Mouse (Mus musculus) 3T3-L1 (cell line): ENCODE measurements around the gene Naa40.

Experiments used
- DNase-seq: peaks from one replicate; pipeline ENCODE4 v3.0.0-alpha.2; 2015; ENCODE audit warnings: low read depth, low spot score

The Naa40 gene

DNA sequence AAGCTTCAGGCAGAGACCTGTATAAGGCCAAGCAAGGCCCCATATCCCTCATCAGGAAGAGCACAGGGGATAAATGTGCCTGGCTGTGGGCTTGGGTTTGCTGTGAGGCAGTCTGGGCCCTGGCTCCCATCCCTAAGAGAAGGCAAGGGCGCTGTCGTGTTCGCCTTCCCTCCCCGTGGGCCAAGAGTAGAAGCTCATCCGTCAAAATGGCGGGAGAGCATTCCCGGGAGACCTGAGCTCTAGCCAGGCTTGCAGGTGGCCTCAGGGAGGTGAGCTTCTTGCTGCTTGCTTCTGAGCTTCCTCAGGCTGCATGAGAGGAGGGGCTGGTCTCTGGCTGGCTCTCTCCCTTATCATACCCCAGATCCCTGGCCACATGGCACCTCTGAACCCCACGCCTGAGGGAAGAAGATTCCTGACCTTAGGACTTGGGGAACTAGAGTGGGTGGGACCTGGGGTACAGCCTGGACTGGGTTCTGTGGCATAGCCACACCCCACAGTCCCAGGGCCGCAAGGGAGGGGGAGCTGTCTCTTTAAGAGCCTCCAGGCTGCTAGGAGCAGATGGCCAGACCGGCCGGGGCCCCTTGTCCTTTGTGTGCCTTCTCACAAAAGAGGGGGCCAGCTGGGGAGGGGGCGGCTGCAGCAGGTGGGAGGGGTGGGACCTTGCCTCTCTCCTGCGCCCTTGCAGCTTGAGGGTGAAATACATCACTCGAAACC, 24.7 kb upstream of the Naa40 start:
- DNase-seq = peak; percentile 67

DNA sequence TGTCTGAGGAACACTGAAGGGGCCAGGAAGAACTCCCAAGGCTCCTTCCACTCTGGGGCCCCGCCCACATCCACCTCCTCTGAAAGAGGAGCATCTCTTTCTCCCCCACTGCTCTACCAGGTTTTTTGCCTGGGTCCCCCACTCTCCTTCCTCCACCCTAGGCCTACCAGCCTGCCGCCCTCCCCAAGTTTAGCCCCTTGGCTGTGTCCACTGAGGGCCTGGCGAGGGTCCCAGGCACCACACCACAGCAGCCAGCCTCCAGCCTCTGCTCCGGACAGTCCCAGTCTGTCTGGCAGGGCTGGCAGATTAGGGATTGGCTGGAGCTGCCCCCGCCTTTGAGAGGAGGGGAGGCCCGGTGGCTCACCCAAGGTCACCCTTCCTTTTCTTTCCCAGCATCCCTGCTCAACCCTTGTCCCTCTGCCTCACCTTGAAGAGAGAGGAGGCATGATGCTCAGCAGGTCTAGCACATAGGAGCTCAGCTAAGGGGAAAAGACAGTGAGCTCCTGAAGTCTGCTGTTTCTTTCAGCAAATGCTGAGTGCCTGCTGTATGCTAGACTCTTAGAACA, 23.9 kb upstream of the Naa40 start:
- DNase-seq = peak; percentile 61

DNA sequence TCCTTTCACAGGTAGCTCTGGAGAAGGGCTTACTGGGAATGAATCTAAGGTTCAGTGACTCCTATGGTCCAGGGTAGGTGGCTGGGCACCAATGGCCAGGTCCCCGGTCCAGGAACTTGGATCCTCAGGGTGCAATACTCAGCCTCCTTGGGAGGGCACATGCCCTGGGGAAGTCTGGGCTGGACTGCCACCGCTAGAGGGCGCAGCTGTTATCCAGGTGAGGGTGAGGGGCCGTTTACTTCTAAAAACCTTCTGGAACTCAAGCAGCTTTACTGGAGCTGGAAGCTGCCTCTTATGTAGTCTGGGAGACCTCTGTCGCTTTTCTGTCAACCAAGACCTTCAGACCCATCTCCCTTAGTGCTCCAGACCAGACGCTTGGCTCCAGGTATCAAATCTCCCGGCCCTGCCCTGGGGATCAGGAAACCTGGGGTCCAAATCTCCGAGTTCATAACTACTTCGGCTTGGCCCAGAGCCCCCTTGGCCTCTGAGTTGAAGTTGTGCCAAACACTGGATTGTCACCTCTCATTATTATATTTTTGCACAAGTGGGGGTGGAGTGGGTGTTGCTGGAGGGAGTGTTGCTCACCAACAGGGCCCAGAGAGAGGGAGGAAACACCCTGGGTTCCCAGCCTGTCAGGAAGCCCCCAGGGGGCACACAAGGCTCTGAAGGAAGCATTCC, 23.2 kb upstream of the Naa40 start:
- peak; percentile 90 for DNase-seq

DNA sequence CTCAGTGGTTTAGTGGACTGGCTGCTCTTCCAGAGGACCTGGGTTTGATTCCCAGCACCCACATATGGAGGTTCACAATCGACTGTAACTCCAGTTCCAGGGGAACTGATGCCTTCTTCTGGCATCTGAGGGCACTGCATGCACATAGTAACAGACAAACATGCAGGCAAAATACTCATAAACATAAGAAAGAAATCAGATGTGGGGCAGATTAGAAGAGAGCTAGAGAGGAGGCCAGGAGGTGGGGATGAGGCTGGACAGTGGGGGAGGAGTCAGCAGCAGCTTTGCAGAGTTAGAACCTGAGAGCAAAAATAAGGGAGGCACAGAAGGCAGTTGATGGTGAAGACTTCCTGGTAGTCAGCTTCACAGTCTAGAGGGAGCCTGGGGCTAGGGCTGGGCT, 21.6 kb upstream of the Naa40 start:
- no peak for DNase-seq

DNA sequence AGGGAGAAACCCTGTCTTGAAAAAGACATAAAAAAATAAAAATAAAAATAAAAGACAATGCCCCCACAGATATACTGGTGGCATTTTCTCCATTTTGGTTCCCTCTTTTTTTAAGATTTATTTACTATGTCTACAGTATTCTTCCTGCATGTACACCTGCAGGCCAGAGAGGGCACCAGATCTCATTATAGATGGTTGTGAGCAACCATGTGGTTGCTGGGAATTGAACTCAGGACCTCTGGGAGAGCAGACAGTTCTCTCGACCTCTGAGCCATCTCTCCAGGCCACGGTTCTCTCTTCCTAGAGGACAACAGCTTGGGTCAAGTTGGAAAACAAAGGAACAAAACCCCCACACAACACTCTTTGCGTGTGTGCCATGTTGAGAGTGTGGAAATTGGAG, 21.0 kb upstream of the Naa40 start:
- DNase-seq = no peak

DNA sequence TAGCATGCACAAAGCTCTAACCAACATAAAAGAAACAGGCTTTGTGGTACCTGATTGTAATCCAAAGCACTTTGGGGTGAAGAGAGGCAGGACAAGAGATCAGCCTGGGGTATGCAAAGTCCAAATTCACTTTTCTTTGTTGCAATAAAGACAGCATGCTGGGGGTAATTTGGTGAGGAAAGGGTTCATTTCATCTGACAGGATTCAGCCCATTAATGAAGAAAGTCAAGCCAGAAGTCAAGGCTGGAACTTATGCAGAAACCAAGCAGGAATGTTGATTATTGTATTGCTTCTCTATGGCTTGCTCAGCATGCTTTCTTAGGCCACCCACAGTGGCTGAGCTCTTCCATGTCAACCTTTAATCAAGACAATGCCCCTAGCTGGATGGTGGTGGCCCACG, 20.5 kb upstream of the Naa40 start:
- no peak for DNase-seq

DNA sequence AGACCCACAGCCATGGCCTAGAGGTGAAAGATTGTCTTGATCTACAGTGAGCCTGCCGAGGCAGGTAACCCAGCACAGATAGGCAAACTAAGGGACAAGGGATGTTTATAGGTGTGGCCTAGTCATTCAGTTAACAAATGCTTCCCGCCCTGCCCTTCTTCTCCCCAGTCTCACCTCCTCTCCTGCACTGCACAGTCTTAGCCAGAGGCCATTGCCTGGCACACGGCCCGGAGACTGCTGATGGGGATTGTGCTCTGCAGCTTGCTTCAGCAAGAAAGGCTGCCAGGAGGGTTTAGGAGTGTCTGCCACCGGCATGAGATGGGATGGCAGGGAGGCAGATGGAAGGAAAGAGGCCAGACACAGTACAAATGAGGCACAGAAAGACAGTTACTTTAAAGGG, 16.9 kb upstream of the Naa40 start:
- peak; percentile 75 for DNase-seq

DNA sequence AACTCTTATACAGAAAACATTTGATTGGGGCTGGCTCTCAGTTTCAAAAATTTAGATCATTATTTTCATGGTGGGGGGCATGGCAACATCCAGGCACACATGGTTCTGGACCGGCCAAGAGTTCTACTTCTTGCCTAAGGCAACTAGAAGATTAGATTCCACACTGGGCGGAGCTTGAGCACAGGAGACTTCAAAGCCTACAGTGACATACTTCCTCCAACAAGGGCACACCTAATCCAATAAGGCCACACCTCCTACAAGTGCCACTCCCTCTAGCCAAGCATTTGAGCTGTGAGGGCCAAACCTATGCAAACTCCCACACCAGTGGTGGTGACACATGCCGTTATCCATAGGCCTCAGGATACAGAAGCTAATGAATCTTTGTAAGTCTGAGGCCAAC, 5.0 kb upstream of the Naa40 start:
- DNase-seq = no peak

DNA sequence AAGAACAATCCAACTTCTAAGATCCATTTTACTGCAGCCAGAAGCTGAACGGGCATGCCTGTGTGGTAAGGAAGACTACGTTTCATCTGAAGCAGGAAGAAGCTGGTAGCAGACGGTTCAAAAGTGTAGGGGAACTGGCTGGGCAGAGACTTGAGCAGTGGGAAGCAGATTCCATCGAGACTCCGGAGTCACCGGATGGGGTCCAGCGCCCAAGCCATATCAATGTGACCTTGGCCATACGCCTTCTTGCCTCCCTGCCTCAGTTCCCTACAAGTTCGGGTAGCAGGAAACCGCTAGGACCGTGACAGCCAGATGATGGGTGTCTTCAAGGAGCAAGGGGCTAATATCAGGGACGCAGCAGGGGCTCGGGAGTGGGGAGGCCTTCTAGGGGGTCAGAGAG, 692 bp downstream of the Naa40 start:
- no peak for DNase-seq

DNA sequence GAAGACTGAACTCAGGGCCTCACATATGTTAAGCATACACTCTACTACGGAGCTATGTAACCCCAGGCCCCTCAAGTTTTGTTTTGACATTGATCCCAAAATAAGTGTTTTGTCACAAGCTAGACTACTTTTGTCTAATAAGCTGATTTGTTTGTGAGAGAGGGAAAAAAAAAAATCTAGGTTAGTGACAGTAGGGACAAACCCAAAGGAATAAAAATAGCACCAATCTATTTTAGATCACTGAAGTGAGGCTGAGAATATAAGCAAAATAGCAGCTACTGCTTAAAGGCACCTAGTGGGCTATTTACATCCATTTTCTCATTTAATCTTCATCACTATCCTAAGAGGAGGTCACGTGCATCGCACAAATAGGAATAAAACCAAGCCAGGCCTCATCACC, 1.4 kb downstream of the Naa40 start:
- no peak for DNase-seq

DNA sequence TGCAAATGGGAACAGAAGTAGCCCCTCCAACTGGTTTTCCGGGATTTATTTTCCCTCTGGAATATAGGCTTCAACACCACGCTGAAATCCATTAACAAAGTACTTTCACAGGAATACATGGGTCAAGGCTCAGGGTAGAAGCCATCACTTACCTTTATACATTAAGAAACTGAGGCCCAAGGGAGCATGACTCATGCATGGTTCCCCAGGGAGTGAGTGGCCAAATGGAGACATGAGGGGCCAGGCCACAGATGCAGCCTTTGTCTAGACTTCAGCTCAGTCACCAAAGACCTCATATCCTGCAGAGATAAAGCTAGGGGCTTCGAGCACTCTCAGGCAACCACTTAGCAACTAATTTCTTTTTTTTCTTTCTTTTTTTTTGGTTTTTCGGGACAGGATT, 4.2 kb downstream of the Naa40 start:
- no peak for DNase-seq

DNA sequence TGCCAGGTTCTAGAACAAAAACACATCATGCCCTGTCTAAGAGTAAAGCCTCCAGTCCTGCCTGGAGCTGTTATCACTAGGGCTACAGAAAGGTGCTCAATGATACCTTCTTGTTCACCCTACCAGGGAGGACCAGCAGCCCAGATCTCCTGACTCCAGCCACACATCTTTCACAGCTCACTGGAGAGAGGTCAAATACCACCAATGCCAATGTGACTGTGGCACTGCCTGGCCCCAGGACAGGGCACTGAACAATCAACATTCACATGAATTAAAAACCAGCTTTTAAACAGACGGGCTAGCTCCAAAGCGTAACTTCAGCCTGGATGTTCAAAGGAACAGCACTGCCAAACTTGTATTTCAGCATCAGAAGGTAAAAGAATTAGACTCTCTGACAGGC, 5.0 kb downstream of the Naa40 start:
- no peak for DNase-seq

DNA sequence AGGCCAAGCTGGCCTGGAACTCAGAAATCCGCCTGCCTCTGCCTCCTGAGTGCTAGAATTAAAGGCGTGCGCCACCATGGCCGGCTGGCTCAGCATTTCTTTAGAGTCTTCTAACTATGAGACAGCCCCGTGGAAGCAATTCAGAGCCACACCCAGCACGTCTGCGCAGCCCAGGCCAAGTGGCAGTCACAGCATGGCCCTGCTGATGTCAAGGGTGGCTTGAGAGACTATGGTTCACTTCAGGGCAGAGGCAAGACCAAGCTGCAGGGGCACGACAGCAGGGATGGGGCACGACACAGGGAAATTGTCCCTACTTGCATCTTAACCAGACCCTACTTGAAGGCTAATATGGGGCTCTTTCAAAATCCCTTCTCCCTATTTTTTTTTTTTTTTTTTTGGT, 5.5 kb downstream of the Naa40 start:
- DNase-seq = no peak

DNA sequence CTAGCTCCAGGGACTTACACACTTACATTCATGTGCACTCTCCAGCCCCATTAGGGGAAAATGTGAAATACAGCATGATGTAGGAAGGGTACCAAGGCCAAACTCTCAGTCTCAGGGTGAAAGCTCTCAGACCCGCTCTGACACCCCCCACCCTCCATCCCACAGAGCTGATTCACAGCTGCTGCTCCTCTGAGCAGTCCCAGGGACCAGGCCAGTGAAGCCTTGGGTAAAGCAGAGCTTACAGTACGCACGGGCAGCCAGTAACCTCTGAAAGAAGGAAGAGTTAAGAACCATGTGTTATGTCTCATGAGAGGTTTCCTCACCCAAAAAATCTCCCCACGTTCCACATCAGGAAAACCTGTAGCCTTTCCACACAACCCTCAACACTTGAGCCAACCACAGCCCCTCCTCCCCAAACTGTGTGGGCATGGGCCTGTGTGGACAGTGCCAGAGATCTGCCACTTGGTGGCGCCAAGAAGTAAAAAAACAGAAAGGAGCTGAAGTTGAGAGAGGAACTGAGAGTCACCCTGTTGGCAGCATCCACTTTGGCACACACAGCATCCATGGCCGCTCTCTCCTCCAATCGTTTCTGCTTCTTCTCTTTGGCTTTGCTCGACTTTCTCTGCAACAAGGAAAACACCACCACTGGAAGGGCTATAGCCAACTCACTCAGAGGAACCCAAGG, 6.3 kb downstream of the Naa40 start:
- DNase-seq = peak; percentile 92

DNA sequence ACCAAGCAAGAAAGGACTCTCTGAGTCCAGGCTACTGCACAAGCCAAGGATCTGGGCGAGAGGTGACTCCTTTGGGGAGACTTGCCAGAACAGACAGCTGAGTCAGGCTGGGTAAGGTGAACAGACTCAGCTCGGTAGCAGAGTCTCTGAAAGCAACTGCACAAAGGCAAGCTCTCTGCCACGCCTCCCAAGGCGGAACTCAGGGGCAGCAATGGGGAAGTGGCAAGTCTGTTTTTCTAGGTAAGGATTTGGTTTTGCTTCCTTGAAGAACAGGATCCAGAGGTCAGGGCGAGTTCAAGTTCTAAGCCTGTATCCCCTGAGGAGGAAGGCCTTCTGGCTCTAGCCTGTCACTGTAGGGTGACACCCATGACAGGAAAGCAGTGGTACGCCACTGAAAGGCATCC, 14.5 kb downstream of the Naa40 start:
- no peak for DNase-seq

DNA sequence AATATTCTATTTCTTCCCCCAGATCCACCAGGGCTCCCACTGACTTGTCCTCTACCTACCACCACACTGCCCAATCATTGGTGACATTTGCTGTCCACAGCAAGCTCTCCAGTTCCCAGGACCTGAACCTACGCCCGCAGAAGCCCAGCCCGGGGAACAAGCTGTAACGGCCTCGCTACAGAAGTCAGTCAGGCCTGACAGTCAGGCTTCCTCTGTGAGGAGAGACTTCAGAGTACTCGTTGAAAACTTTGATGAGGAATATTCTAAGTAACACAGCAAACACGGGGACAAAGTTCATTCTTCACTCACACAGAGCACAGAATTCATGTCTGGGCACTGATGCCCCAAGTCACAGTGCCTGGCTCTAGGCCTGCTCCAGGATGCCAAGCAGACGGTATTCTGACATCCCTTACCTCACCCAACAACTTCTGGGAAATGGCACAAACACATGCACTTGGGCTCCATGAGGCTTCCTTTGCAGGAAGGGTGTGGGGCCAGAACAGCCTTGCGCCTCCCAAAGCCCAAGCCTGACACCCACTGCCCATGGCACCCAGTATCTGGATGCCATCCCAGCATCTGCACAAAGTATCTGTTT, 15.8 kb downstream of the Naa40 start:
- DNase-seq = no peak

DNA sequence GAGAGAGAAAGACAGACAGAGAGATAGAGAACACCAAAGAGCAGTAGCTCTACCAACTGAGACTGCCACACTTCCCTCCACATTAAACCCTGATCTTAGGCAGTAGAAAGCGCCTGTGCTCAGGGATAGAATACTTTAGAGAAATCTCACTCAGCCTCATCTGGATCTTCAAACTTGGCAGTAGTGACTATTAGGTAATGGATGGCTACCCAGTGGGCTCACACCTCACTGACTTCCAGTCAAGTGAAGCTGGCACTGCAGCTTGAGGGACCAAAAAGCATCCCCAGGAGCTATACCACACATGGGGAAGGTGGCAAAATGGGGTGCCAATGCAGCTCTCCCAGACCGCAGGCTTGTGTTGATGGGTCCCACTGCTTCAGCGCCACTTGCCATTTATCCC, 16.7 kb downstream of the Naa40 start:
- DNase-seq = no peak

DNA sequence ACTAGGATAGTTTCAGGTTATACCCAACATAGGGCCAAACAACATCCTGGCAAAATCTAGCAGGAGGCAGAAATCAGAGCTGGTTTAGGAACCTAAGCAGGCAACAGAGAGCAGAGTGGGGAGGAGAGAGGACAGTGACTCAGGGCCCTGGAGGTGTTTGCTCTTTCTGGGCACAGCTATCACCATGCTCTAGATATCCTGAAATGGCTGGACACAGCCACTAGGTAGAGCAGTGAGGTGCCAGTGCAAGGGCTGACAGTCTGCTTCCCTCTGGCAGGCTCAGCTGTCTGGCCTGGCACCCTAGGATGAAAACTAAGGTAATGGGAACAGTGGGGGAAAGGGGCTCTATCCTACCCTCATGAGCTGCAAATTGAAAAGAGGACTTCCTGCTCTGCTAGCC, 17.5 kb downstream of the Naa40 start:
- peak; percentile 59 for DNase-seq

DNA sequence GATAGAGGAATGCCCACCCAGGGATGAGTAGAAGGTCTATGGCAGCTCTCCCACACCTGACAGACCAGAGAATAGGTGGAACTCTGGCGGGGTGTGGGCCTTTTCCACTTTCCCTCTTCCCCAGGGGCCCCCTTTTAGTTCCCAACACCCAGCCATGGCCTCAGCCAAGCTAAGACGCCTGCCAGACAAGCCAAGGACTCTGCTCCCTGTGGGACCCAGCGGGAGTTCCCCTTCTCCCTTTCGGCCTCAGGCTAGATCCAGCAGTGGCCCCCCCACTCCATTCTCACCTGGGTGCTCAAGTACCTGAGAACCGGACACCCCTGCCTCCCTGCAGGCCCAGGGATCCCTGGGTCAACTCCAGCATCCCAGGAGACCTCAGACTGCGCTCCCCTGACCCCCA, 18.8 kb downstream of the Naa40 start:
- DNase-seq = no peak

DNA sequence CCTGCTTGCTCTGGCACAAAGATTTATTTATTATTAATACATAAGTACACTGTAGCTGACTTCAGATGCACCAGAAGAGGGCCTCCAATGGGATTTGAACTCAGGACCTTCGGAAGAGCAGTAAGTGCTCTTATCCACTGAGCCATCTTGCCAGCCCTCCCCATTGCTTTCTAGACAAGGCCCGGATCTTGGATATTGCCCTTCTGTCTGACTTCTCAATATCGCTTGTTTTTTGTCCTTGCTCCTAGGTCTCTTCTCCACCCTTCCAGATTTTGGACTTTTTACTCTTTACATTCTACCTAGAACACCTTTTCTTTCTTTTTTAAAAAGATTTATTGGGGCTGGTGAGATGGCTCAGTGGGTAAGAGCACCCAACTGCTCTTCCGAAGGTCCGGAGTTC, 22.2 kb downstream of the Naa40 start:
- DNase-seq = no peak

DNA sequence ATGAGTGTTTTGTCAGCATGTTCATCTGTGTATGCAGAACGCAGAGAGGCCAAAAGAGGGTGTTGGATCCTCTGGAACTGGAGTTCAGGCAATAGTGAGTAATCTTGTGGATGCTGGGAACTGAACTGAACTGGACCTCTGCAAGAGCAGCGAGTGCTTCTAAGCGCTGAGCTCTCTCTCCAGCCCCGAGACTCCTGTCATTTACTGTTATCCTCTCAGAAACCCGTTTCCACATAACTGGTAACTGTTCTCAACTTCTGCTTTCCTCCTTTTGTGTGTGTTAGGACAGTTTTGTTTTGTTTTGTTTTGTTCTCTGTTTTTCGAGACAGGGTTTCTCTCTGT, 23.1 kb downstream of the Naa40 start:
- DNase-seq = no peak

DNA sequence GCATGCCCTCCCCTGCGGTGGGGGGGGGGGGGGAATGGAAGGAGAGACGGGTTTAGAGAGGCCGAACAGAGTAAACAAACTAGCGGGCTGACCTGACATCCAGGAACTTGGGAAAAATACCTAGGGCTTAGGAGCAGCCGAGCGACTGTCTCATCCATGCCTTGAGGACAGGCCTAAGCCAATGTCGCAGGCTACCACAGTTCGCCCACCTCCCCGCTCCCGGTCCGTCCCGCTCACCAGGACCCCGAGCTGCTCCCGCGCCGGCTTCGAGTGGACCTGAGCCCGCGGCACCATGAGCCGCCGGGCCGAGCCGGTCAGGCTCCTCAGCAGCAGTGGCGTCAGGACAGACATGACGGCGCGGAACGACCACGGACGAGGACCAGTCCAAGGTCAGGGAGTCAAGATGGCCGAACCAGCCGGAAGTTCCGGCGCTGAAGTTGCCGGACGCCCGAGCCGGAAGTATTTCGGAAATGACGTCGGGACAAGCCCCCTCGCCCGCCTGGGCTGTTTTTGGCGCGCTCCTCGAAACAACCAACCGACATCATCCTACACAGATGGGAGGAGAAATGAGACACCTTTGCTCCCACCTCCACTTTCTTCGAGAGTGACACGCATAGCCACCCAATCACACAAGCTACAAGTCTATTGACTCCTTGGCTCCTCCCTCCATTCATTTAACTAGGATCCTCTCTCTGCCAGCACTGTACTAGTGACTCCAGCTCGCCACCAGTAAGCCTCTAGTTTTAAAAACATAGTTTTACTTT, 23.6 kb downstream of the Naa40 start, which contains the start of gene Cox8a:
Gene Cox8a (minus strand): TSS at position 455 of the 764 bp plus-strand sequence.
- DNase-seq = peak; percentile 100
